Mouse (Mus musculus): ENCODE results near the gene Brd3. TPM values are rescaled to one million over a fixed set of nuclear protein-coding genes. Genes with fewer than 3 reads are reported as not detected.

Brd3 gene
- polyA plus RNA-seq, 1 experiment from 2014 or later, result 70.8 TPM

- no peak overlapping the region for H3K9ac ChIP-seq (ENCODE audit: low read length)
- ATAC-seq (ENCODE audit: insufficient number of reproducible peaks, insufficient read depth, low FRiP score, low read depth), result no peak
- H3K4me2 ChIP-seq (ENCODE audit: low read length), result no peak overlapping the region
- no peak overlapping the region for H3K4me3 ChIP-seq (ENCODE audit: control insufficient read depth in 1 of 2, insufficient read depth in 1 of 2, low read depth in 1 of 2, low read length in 2 of 2)
- H3K36me3 ChIP-seq (ENCODE audit: control insufficient read depth, insufficient read depth, low read length), result peaks cover 32% of the 10 kb centered on the region
- H3K9me3 ChIP-seq (ENCODE audit: control insufficient read depth, low read length), result no peaks in the 10 kb centered on the region
- peaks cover 37 to 65% of the 10 kb centered on the region in 2 experiments for H3K4me1 ChIP-seq (ENCODE audit: control insufficient read depth in 2 of 2, insufficient read depth in 2 of 2, low read length in 2 of 2)
- no peak overlapping the region for H3K27ac ChIP-seq (replicated peaks in 1 of 2; ENCODE audit: control insufficient read depth in 1 of 2, insufficient read depth in 1 of 2, low read depth in 2 of 2, low read length in 2 of 2)
- no peaks in the 10 kb centered on the region for H3K27me3 ChIP-seq (ENCODE audit: control insufficient read depth, insufficient read depth, low read length)
- WGBS, result 62% methylated on average over 4 of the region's 4 CpGs
These were observed 38.0 kb downstream of the Brd3 start for GRCm38 (mm10) chr2:27469292-27469990.

- Histone ChIP-seq H3K36me3 (ENCODE audit: control insufficient read depth, insufficient read depth, low read length) (peaks cover 85% of the 10 kb centered on the region), H3K9ac (ENCODE audit: low read length) (no peak overlapping the region), H3K4me1 (ENCODE audit: control insufficient read depth in 2 of 2, insufficient read depth in 2 of 2, low read length in 2 of 2) (peaks cover 0 to 1% of the 10 kb centered on the region in 2 experiments; a peak in 1 of 4 replicates), H3K9me3 (ENCODE audit: control insufficient read depth, low read length) (no peaks in the 10 kb centered on the region), H3K27ac (replicated peaks in 1 of 2; ENCODE audit: control insufficient read depth in 1 of 2, insufficient read depth in 1 of 2, low read depth in 2 of 2, low read length in 2 of 2) (no peak overlapping the region), H3K27me3 (ENCODE audit: control insufficient read depth, insufficient read depth, low read length) (no peaks in the 10 kb centered on the region), H3K4me2 (ENCODE audit: low read length) (no peak overlapping the region), H3K4me3 (ENCODE audit: control insufficient read depth in 1 of 2, insufficient read depth in 1 of 2, low read depth in 1 of 2, low read length in 2 of 2) (no peak overlapping the region)
- 96% methylated on average over 4 of the region's 4 CpGs for WGBS
- no peak for ATAC-seq (ENCODE audit: insufficient number of reproducible peaks, insufficient read depth, low FRiP score, low read depth)
These were observed 44.6 kb downstream of the Brd3 start for GRCm38 (mm10) chr2:27462901-27463300.

- Histone ChIP-seq H3K27ac (replicated peaks in 1 of 2; ENCODE audit: control insufficient read depth in 1 of 2, insufficient read depth in 1 of 2, low read depth in 2 of 2, low read length in 2 of 2) (no peak overlapping the region), H3K36me3 (ENCODE audit: control insufficient read depth, insufficient read depth, low read length) (peaks cover 92% of the 10 kb centered on the region), H3K4me3 (ENCODE audit: control insufficient read depth in 1 of 2, insufficient read depth in 1 of 2, low read depth in 1 of 2, low read length in 2 of 2) (no peak overlapping the region), H3K27me3 (ENCODE audit: control insufficient read depth, insufficient read depth, low read length) (no peaks in the 10 kb centered on the region), H3K4me2 (ENCODE audit: low read length) (no peak overlapping the region), H3K4me1 (ENCODE audit: control insufficient read depth in 2 of 2, insufficient read depth in 2 of 2, low read length in 2 of 2) (no peaks in the 10 kb centered on the region), H3K9me3 (ENCODE audit: control insufficient read depth, low read length) (no peaks in the 10 kb centered on the region), H3K9ac (ENCODE audit: low read length) (no peak overlapping the region)
- WGBS, result 85% methylated on average over 4 of the region's 4 CpGs
- ATAC-seq (ENCODE audit: insufficient number of reproducible peaks, insufficient read depth, low FRiP score, low read depth), result no peak
These were observed 45.4 kb downstream of the Brd3 start for GRCm38 (mm10) chr2:27461881-27462660.

- no peak overlapping the region for H3K4me3 ChIP-seq (ENCODE audit: control insufficient read depth in 1 of 2, insufficient read depth in 1 of 2, low read depth in 1 of 2, low read length in 2 of 2)
- H3K4me2 ChIP-seq (ENCODE audit: low read length), result no peak overlapping the region
- no peaks in the 10 kb centered on the region for H3K9me3 ChIP-seq (ENCODE audit: control insufficient read depth, low read length)
- no peak for ATAC-seq (ENCODE audit: insufficient number of reproducible peaks, insufficient read depth, low FRiP score, low read depth)
- no peaks in the 10 kb centered on the region for H3K27me3 ChIP-seq (ENCODE audit: control insufficient read depth, insufficient read depth, low read length)
- peaks cover 94% of the 10 kb centered on the region for H3K36me3 ChIP-seq (ENCODE audit: control insufficient read depth, insufficient read depth, low read length)
- no peak overlapping the region for H3K9ac ChIP-seq (ENCODE audit: low read length)
- no peaks in the 10 kb centered on the region for H3K4me1 ChIP-seq (ENCODE audit: control insufficient read depth in 2 of 2, insufficient read depth in 2 of 2, low read length in 2 of 2)
- 72% methylated on average over 9 of the region's 9 CpGs for WGBS
- H3K27ac ChIP-seq (replicated peaks in 1 of 2; ENCODE audit: control insufficient read depth in 1 of 2, insufficient read depth in 1 of 2, low read depth in 2 of 2, low read length in 2 of 2), result no peak overlapping the region
These were observed 46.8 kb downstream of the Brd3 start for GRCm38 (mm10) chr2:27460651-27461050.

GRCm38 (mm10) chr2:27460163-27460562, 47.3 kb downstream of the Brd3 start:
- WGBS, result 89% methylated on average over 5 of the region's 5 CpGs
- no peak for ATAC-seq (ENCODE audit: insufficient number of reproducible peaks, insufficient read depth, low FRiP score, low read depth)
- Histone ChIP-seq H3K4me2 (ENCODE audit: low read length) (no peak overlapping the region), H3K27ac (replicated peaks in 1 of 2; ENCODE audit: control insufficient read depth in 1 of 2, insufficient read depth in 1 of 2, low read depth in 2 of 2, low read length in 2 of 2) (no peak overlapping the region), H3K4me3 (ENCODE audit: control insufficient read depth in 1 of 2, insufficient read depth in 1 of 2, low read depth in 1 of 2, low read length in 2 of 2) (no peak overlapping the region), H3K9me3 (ENCODE audit: control insufficient read depth, low read length) (no peaks in the 10 kb centered on the region), H3K4me1 (ENCODE audit: control insufficient read depth in 2 of 2, insufficient read depth in 2 of 2, low read length in 2 of 2) (no peaks in the 10 kb centered on the region), H3K27me3 (ENCODE audit: control insufficient read depth, insufficient read depth, low read length) (no peaks in the 10 kb centered on the region), H3K36me3 (ENCODE audit: control insufficient read depth, insufficient read depth, low read length) (peaks cover 98% of the 10 kb centered on the region), H3K9ac (ENCODE audit: low read length) (no peak overlapping the region)

GRCm38 (mm10) chr2:27459735-27460134, 47.7 kb downstream of the Brd3 start:
- Histone ChIP-seq H3K4me1 (ENCODE audit: control insufficient read depth in 2 of 2, insufficient read depth in 2 of 2, low read length in 2 of 2) (no peaks in the 10 kb centered on the region), H3K36me3 (ENCODE audit: control insufficient read depth, insufficient read depth, low read length) (peaks cover 100% of the 10 kb centered on the region), H3K9ac (ENCODE audit: low read length) (no peak overlapping the region), H3K27me3 (ENCODE audit: control insufficient read depth, insufficient read depth, low read length) (no peaks in the 10 kb centered on the region), H3K27ac (replicated peaks in 1 of 2; ENCODE audit: control insufficient read depth in 1 of 2, insufficient read depth in 1 of 2, low read depth in 2 of 2, low read length in 2 of 2) (no peak overlapping the region), H3K4me2 (ENCODE audit: low read length) (no peak overlapping the region), H3K4me3 (ENCODE audit: control insufficient read depth in 1 of 2, insufficient read depth in 1 of 2, low read depth in 1 of 2, low read length in 2 of 2) (no peak overlapping the region), H3K9me3 (ENCODE audit: control insufficient read depth, low read length) (no peaks in the 10 kb centered on the region)
- no peak for ATAC-seq (ENCODE audit: insufficient number of reproducible peaks, insufficient read depth, low FRiP score, low read depth)
- WGBS, result 87% methylated on average over 7 of the region's 7 CpGs

GRCm38 (mm10) chr2:27450226-27450625, 57.2 kb downstream of the Brd3 start:
- Histone ChIP-seq H3K4me3 (ENCODE audit: control insufficient read depth in 1 of 2, insufficient read depth in 1 of 2, low read depth in 1 of 2, low read length in 2 of 2) (no peak overlapping the region), H3K4me2 (ENCODE audit: low read length) (no peak overlapping the region), H3K9me3 (ENCODE audit: control insufficient read depth, low read length) (no peaks in the 10 kb centered on the region), H3K4me1 (ENCODE audit: control insufficient read depth in 2 of 2, insufficient read depth in 2 of 2, low read length in 2 of 2) (no peaks in the 10 kb centered on the region), H3K27ac (replicated peaks in 1 of 2; ENCODE audit: control insufficient read depth in 1 of 2, insufficient read depth in 1 of 2, low read depth in 2 of 2, low read length in 2 of 2) (no peak overlapping the region), H3K36me3 (ENCODE audit: control insufficient read depth, insufficient read depth, low read length) (peaks cover 100% of the 10 kb centered on the region), H3K27me3 (ENCODE audit: control insufficient read depth, insufficient read depth, low read length) (no peaks in the 10 kb centered on the region), H3K9ac (ENCODE audit: low read length) (no peak overlapping the region)
- WGBS, result 76% methylated on average over 14 of the region's 14 CpGs
- no peak for ATAC-seq (ENCODE audit: insufficient number of reproducible peaks, insufficient read depth, low FRiP score, low read depth)
